In the genomic region with DNA sequence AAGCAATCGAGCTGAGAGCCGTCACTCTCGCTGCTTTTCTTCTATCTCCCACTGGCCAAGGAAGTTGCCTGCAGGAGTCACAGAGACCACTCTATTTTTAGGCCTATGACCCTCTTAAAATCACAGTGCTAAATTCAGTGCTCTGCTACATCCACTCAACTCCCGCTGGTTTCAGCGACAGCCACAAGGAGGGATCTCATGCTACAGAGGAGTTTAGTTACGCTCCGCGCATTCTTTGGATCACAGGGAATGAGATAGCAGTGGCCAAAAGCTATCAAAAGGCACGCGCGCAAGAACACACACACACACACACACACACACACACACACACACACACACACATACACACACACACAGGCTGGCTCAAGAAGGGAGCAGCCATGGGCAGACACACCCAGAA, we compare ENCODE assay signal across 9 mouse cellular contexts.
DNase-seq lines count a peak whose midpoint lies in the region; ATAC-seq and TF ChIP-seq lines count a peak whose summit lies in the region.
"Had no signal": no experiment of that assay in that cellular context is flagged by ENCODE, and none has a peak within 500 bp of the region (broad histone marks: within the 10 kb centered on the region; RNA-seq: fewer than 3 reads in every experiment).

No protein-coding gene starts in this region.

- ATAC-seq in heart, embryonic 12.5 days (ENCODE audit: insufficient number of reproducible peaks, low FRiP score): peak; percentile 73
- ATAC-seq in midbrain, embryonic 11.5 days (ENCODE audit: low FRiP score): no peak
- ATAC-seq in megakaryocyte, adult 5-6 weeks (ENCODE audit: poor library complexity, severe bottlenecking): no peak

- TF ChIP-seq POLR2A in brain, embryonic 14.5 days (IDR thresholded peaks at IDR 0.05; ENCODE audit: borderline replicate concordance, extremely low read depth, insufficient read depth, insufficient read length, poor library complexity, severe bottlenecking): no peak
- no peak for TF ChIP-seq POLR2A in cerebellum, adult 2 months (IDR thresholded peaks at IDR 0.05; ENCODE audit: borderline replicate concordance, insufficient read depth, low read length)

- H3K4me3 ChIP-seq in heart, embryonic 12.5 days: peak overlapping the region; percentile 11; the same call in 1 of the 2 replicates
- H3K4me3 ChIP-seq in midbrain, embryonic 11.5 days (ENCODE audit: low read depth, low read length): no peak overlapping the region
- H3K4me3 ChIP-seq in cerebellum, adult 2 months (replicated peaks; ENCODE audit: insufficient read depth, low read depth, low read length): no peak overlapping the region
- H3K4me3 ChIP-seq: left cerebral cortex, adult 2 months had no signal

- DNase-seq in cerebellum, postnatal 25 days: peak; percentile 15 to 23
- no peak for DNase-seq in cerebellum, postnatal 4 days (ENCODE audit: low spot score in 2 of 2)
- DNase-seq in brain, embryonic 14.5 days (ENCODE audit: low read depth): peak; percentile 67
- DNase-seq in midbrain, embryonic 11.5 days (ENCODE audit: low spot score, missing footprints): peak; percentile 90
- no peak for DNase-seq in right cerebral cortex, postnatal 14 days
- DNase-seq in cerebellum, adult 2 months: no peak

- H3K4me1 ChIP-seq in heart, embryonic 12.5 days (replicated peaks): peaks cover 75% of the 10 kb centered on the region
- H3K4me1 ChIP-seq in midbrain, embryonic 11.5 days (ENCODE audit: control insufficient read depth, insufficient read depth, low read length): peaks cover 49% of the 10 kb centered on the region
- H3K4me1 ChIP-seq in cerebellum, adult 2 months (ENCODE audit: control insufficient read depth, insufficient read depth, low read length): 0 out of 2 replicates have a peak, but pooled peaks cover 2% of the 10 kb centered on the region

- H3K9ac ChIP-seq in heart, embryonic 12.5 days: peak overlapping the region; percentile 49
- no peak overlapping the region for H3K9ac ChIP-seq in midbrain, embryonic 11.5 days (ENCODE audit: low read length)

- 10% methylated on average over 11 of the region's 11 CpGs for WGBS in heart, embryonic 12.5 days
- 4% methylated on average over 11 of the region's 11 CpGs for WGBS in midbrain, embryonic 11.5 days
- WGBS in cerebellum, adult 2 months: 37% methylated on average over 11 of the region's 11 CpGs

- H3K36me3 ChIP-seq in heart, embryonic 12.5 days: no peaks in the 10 kb centered on the region
- H3K36me3 ChIP-seq in midbrain, embryonic 11.5 days (ENCODE audit: control insufficient read depth, insufficient read depth, low read length): no peaks in the 10 kb centered on the region

- TF ChIP-seq CTCF in brain, embryonic 14.5 days (IDR thresholded peaks at IDR 0.05; ENCODE audit: borderline replicate concordance, extremely low read depth, insufficient read depth, insufficient read length): no peak
- TF ChIP-seq CTCF in cerebellum, adult 2 months (IDR thresholded peaks at IDR 0.05; ENCODE audit: borderline replicate concordance, insufficient read depth, low read depth, low read length): no peak

- no peaks in the 10 kb centered on the region for H3K9me3 ChIP-seq in heart, embryonic 12.5 days (replicated peaks)
- no peaks in the 10 kb centered on the region for H3K9me3 ChIP-seq in midbrain, embryonic 11.5 days (ENCODE audit: control insufficient read depth, low read length)

- no peaks in the 10 kb centered on the region for H3K27me3 ChIP-seq in heart, embryonic 12.5 days (replicated peaks)
- no peaks in the 10 kb centered on the region for H3K27me3 ChIP-seq in midbrain, embryonic 11.5 days (ENCODE audit: control insufficient read depth, insufficient read depth, low read length)
- H3K27me3 ChIP-seq in cerebellum, adult 2 months (ENCODE audit: control insufficient read depth, insufficient read depth, low read length): no peaks in the 10 kb centered on the region

- peak overlapping the region; percentile 96 for H3K27ac ChIP-seq in heart, embryonic 12.5 days (ENCODE audit: poor library complexity, severe bottlenecking)
- no peak overlapping the region for H3K27ac ChIP-seq in midbrain, embryonic 11.5 days (ENCODE audit: low read depth, low read length)
- no peak overlapping the region for H3K27ac ChIP-seq in cerebellum, adult 2 months (ENCODE audit: insufficient read depth, low read length)
- H3K27ac ChIP-seq: left cerebral cortex, adult 2 months had no signal

- H3K4me2 ChIP-seq in heart, embryonic 12.5 days: peak overlapping the region; percentile 53
- H3K4me2 ChIP-seq in midbrain, embryonic 11.5 days: peak overlapping the region; percentile 8; the same call in 1 of the 2 replicates

Comparison
In these comparisons a context has a peak if more than half of its experiments do, and no peak if none do; other contexts are left out.
1. DNase-seq: peak in cerebellum, postnatal 25 days (2 of 2), brain, embryonic 14.5 days (single experiment) and midbrain, embryonic 11.5 days (single experiment); none in cerebellum, postnatal 4 days (0 of 2), right cerebral cortex, postnatal 14 days (single experiment) and cerebellum, adult 2 months (0 of 2).